Mouse (Mus musculus) ES-Bruce4 (cell line): Measurements from ENCODE around the gene Man2b2.

Experiments
- CTCF ChIP-seq: IDR thresholded peaks from one replicate; pipeline ENCODE4 v1.8.1; 2011; ENCODE audit warnings: low read depth, low read length
- EP300 ChIP-seq: IDR thresholded peaks from 2 replicates; pipeline ENCODE4 v1.6.1; 2011; ENCODE audit warnings: low read depth, low read length; ENCODE audit not compliant: insufficient read depth
- POLR2A ChIP-seq: IDR thresholded peaks from one replicate; pipeline ENCODE4 v1.8.1; 2011; ENCODE audit warnings: low read length; ENCODE audit not compliant: insufficient read depth

- TF ChIP-seq POLR2A, result no peak
- no peak for TF ChIP-seq EP300
- TF ChIP-seq CTCF, result no peak
These were observed 45.5 kb upstream of the Man2b2 start for GRCm38 (mm10) chr5:36875956-36876355.
